Mouse (Mus musculus) telencephalon, adult 2 months (tissue): Measurements from ENCODE around the gene Dnaic1.

ENCODE experiments used
- DNase-seq: peaks from one replicate; pipeline ENCODE4 v3.0.0-alpha.2; 2011; ENCODE audit warnings: low read depth, low spot score

Dnaic1 gene

DNA sequence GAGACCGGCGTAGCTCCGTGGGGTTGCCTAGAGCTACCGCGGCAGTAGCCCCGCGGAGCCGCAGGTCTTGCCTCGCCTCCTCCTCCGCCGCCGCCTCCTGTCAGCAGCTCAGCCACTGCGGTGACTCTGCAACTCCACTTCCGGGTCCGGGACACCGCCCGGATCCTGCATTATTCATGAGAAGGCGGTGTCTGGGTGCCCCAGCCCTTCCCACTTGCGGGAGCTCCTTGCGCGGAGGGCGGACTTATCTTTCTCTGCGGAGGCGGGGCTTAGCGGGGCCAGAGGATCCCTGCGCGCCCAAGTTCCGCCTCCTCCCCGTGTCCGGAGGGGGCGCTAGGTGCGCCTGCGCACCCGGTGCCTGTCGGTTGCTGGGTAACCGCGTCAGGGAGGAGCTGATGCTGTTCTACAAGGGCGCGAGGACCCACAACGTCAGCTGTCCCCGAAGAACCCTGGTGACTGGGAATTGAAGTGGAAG, at the start of gene Dnaic1, which contains the start of gene Fam219a:
Gene Dnaic1 (plus strand): TSS at position 365 of the 475 bp plus-strand sequence.
Gene Fam219a (minus strand): TSS at position 128 of the 475 bp plus-strand sequence.
- DNase-seq, result peak; percentile 99

DNA sequence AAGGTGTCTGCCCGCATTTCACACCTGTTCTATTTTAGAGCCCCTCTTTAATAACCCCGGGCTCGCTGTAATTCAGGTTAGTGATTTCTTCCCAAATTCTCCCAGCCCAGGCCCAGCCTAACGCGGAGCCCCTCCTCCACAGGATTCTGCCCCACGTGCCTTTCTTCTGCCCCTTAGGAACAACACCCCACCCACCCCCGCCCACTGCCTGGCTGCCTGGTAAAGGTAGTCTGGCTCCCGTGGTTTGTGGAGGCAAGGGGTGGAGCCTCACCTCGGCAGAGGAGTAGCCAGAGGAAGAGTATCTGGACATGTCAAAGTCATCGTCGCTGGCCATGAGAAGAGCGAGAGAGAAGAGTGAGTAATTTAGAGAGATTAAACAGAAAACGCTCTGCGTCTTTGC, 48.9 kb upstream of the Dnaic1 start:
- DNase-seq, result no peak

DNA sequence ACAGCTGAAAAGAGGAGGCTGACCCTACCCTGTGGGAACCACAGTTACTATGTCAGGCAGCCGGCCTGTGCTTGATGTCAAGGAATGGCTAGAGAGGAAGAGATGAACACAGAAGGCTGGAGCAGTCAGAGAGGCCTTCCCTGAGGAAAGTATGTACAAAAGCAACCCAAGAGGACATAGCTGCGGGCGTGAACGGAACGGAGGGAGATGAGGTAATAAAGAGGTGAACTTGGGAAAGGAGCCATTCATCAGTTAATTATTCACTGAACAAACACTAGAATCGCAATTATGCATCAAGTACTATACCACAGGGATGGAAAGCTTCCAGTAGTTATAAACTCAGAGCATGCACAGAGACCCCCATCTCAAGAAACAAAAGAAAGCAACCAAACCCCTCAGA, 47.4 kb upstream of the Dnaic1 start:
- DNase-seq, result no peak

DNA sequence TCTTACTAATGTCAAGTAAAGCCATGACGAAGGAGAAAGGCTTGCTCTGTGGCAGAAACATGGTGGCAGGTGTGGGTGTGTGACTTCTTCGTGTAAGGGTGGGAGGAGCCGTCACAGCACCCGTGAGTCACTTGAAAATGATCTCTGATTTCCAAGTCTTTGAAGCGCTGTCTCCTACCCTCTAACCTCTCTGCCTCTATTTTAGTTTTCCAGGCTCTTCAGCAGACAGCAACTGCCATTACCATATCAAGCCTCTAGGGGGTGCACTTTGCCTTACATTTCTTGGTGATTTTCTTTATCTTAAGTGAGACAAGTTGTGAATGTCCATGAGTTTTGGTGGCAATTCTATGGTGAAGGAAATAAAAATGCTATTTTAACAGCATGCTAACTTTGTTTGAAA, 46.8 kb upstream of the Dnaic1 start:
- DNase-seq, result no peak

DNA sequence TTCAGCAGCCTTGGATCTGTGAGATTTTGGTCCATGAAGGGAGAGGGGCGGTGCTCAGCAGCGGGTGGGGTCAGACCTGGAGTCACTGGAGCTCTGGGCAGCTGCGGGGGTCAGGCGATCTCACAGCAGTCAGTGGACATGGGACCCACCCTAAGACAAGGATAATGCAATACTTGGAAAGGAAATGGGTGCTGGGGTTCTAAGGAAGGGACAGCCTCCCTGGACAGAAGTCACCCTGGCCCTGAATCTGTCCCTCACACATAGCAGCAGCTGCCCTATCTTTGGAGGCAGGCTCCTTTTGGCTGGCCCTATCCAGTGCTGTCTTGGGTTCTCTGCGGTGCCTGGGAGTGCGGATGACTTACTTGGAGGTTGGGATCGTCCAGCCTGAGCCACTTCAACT, 45.7 kb upstream of the Dnaic1 start:
- no peak for DNase-seq

DNA sequence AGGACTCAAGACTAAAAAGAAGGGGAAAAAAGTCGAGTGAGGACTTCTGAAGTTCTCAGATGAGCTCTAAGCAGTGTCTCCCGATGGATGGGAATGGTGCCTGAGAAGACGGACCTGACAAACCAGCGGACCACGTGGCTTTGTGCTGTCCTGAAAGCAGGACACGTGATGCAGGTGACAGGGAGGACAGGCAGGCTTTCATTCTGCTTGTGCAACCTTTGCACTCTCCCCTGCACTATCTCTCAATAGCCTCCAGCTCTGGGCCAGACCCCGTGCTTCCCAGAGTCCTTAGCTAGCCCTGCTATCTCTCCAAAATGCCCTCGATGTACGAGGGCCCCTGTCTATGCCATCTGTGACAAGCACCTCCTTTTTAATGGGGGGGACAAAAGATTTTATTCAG, 44.7 kb upstream of the Dnaic1 start:
- no peak for DNase-seq

DNA sequence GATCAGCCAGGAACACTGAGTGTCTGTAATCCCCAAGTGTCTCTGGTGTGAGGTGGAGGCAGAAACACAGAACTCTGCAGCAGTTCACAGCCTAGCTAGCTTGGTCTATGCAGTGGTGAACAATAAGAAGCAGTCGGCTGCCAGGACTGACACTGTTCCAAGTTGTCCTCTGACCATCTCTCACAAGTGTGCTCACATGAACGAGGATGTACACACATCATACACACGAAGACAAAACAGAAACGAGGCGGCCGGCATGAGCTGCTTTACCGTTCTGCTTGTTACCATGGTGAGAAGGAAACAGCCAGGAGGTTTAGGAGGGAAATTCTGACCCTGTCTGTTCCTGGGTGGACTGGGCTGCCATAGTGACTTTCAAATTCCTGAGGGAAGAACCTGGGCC, 43.0 kb upstream of the Dnaic1 start:
- no peak for DNase-seq

DNA sequence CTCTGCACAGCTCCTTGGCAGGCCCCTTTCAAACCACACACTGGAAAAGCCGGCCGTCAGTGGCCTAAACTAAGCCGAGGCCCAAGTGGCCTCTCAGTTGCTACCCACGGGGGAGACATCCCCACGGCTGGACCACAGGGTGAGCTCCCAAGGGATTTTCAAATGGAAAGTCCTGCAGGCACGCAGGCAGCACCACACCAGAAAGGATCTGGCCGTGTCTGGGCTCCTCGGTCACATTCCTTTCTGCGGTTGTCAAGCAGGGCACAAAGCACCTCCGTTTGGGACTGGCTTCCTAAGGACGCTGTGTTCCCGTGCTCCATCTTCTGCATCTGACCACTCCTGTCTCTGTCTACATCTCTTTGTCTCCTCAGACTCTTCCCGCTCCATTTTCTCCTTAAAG, 42.5 kb upstream of the Dnaic1 start:
- DNase-seq, result no peak

DNA sequence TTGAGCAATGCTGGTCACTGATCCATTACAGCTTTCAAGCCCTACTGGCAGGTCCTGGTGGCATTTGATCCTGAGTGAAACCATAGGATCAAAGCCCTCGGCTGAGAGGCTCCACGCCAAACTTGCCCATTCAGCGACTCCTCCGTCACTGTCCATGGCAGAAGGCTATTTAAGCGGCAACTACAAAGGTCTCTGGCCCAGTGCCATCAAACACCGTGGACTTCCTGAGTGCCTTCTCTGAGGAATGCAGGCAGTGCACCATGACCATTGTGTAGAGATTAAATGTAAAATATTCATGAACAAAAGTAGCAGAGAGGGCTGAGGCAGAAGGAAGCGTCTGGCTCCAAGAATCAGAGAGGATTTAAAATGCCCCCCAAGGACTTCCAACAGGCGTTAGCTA, 41.6 kb upstream of the Dnaic1 start:
- DNase-seq, result no peak

DNA sequence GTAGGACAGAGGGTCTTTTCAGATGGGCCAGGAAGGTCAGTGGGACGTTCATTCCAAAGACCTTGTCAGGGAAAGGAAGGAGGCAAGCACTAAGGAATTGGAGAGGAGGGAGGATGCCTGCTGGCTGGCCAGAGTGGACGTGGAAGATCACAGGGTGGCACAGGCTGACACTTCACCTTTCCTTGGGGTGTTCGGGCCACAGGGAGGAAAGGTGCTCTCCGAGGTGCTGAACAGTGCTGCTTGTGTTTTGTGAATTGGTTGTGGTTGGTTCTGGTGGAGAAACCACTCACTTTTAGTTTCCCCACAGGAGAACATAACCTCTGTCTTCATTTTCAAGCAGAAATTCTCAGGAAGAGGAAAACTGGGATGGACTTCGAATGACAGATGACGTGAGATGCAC, 37.2 kb upstream of the Dnaic1 start:
- no peak for DNase-seq

DNA sequence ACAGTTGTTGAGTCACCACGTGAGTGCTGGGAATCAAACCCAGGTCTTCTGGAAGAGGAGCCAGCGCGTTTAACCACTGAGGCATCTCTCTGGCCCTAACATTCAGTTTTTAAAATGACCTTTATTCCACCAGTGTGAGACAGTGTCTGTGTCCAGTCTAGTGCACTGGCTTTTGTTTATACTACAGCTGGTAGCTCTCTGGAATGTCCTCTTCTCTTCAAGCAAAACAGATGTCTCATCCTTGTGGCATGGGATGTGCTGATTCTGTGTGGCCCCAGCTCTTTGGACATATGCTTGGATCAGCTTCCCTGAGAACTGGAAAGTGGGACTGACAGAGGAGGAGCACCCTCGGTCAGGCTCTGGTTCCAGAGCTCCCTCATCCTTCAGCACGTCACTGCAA, 34.7 kb upstream of the Dnaic1 start:
- no peak for DNase-seq

DNA sequence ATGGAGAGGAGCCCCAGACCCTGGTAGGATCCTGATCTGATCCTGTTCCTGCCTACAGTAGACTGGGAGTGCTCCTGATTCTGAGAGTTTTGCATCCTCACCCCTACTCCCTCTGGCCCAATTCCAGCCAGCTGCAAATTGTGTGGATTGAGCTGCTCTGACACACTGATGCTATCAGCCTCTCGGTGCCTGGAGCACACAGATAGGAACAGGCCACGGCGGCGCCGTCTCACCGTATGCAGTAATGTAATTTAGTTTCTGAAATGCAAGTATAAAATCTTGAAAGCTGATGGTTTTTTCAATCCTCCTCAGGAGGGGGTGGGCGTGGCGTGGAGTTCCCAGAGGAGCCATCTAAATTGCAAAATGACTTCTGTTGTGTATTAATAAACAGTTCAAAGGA, 27.4 kb upstream of the Dnaic1 start:
- no peak for DNase-seq

DNA sequence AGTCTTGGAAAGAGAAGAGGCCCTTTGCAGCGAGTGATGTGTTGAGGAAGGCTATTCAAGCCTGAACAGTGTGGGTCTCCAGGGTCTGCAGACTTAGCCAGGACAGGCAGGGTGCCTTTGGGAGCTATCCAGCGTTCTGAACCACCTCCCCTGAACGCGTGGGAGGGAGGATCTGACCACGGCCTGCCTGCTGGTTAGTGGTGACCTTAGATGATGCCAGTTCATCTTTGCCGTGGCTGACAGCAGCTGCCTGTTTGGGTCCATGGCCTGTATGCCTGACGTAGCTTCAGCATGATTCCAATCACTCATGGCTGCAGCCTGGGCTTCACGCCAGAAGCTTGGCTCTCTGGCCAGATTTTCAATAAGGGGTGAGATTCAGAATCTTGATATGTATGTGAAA, 23.6 kb upstream of the Dnaic1 start:
- no peak for DNase-seq

DNA sequence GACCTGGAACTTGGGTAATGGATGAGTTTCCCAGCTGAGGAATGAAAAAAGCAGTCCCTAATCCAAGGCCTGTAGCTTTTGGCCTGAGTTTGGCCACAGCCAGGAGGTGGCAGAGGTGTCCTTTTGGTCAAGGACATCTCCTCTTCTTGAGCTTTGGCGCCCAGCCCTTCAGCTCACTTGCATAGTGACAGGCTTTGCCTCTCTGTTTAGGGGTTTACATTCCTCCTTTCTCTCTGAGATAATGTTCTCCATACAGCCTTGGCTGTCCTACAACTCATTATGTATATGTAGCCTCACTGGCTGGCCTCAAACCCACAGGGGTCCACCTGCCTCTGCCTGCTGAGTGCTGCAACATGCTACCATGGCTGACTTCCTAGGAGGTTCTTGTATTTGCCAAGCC, 22.5 kb upstream of the Dnaic1 start:
- no peak for DNase-seq

DNA sequence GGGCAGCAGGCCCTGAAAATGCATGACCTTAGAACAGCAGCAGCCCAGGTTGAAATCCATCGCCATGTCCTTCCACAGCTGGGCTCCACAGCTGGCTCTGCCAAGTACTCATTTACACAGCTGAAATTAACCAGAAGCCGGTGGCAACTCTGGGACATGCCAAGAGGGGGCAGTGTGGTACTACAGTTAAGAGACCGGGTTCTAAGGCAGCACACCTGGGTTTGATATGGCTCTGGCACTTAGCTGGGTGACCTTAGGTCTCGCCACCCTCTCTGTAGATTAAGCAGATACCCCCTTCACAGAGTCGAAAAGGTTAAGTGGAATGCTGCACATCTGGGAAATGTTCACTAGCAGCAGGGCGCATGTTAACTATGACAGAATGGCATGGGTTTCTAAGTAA, 17.0 kb upstream of the Dnaic1 start:
- DNase-seq, result no peak

DNA sequence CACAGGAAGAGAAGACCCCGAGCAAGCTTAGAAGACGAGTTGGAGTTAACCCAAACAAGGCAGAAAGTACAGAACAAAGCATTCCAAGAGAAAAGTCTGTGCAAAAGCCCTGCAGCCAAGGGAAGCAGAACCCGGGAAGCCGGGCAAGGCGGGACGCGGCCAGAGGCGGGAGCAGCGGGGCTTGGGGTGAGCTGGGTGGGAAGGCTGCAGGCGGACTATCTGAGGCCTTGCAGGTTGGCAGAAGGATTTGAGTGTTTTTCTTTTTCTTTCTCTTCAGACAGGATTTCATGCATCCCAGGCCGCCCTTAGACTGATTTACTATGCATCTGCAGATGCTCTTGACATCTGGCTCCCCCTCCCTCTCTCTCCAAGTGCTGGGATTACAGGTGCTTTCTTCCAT, 16.5 kb upstream of the Dnaic1 start:
- no peak for DNase-seq

DNA sequence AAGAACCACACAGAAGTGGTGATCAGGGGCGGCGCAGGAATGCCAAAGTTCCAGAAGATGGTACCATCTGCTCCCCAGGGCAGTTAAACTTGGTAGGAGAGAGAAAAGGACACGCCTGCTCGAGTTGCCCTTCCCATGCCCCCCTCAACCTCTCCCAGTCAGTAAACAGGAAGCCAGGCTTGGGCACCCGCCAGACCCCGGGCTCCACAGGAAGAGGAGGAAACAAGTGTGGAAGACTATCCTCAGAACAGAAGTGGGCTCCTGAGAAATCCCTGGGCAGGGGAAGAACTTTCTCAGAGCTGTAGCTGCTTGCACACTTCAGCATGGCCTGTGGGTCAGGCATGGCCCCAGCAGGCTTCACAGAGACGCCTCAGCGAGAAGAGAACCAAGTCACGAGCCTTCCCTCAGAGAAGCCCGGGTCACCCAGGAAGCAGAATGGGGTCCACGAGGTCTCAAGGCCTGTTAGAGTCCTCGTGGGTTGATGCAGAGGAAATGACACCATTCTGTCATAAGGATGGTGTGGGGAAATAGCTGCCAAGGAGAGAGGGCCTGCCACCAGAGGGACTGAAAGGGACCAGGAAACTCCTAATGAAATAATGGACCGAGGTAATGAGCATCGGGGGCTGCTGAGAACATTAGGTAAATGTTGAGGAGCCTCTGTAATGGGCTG, 14.4 kb upstream of the Dnaic1 start:
- no peak for DNase-seq

DNA sequence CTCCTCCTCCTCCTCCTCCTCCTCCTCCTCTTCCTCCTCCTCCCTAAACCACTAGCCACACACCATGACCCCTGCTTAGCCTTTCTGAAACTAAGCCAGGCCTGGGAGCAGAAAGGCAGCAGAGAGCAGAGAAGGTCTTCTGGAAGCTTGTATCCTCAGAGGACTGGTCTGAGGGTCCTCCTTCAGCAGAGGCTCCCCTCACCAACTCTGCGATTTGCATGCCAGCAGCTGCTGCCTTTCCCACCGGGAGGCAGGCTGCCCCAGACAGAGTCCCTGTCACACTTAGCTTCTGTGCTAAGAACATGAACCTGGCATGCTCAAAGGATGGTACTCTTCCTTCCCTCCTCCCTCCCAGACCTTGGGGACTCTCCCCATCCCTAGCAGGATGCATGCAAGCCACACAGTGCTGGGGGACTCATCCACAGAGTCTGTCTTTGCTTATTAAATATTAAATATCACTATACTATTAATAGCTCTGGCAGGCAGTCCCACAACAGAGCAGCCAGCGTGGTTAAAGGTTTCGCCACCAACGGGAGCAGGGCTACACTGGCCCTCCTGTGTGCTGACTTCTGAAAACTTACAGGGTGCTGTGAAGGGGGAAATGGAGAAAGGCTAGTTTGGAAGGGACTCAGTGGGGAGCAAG, 13.1 kb upstream of the Dnaic1 start:
- DNase-seq, result no peak

DNA sequence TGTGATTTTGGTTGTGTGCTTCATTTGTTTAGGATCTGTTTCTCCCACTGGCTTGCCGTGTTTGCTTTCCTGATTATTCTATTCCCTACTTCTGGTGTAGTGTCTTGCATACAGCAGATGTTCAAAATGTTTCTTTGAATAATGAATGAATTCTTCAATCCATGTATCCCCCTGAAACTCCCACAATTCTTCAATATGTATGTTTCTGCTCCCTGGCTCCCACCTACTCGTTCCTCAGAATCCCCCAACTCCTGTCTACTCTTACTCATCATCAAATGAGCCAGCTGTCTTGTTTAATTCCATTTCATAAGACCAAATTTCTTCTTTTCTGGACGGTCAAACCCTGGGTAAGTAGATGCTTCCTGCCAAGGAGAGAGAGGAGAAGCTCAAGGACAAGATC, 12.5 kb upstream of the Dnaic1 start:
- no peak for DNase-seq

DNA sequence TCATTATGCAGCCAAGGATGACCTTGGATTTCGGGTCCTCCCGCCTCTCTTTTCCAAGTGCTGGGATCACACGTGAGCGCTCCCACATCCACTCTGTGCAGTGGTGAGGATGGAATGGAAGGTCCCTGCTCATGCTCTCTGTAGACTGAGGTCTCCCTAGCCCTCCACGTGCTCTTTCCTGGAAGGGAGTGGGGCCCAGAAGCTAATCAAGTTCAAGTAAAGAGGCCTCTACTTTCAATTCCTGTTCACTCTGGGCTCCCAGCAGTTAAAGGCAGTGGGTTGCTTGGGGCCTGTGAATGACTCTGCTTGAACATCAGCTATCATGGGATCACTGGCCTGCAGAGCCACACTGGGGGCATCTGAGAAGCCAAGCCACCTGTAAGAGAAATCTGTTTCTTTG, 6.3 kb upstream of the Dnaic1 start:
- DNase-seq, result no peak

DNA sequence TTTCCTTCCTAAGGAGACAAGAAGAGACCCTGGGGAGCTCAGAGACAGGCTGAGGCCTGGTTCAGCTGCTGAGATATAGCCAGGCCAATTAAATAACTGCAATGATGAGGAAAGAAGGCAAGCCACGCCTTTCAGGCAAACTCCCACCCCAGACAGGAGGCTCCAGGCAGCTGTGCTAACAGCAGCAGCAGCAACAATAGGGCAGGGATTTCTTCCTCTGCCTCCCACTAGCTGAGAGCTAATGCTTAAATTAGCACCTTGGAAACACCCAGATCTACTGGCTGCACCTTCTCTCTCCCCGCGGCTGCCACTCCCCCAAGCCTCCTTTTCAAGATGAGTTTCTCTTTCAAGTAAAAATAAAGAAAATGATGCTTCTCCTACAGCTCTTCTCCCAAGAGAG, 3.5 kb upstream of the Dnaic1 start:
- peak; percentile 71 for DNase-seq

DNA sequence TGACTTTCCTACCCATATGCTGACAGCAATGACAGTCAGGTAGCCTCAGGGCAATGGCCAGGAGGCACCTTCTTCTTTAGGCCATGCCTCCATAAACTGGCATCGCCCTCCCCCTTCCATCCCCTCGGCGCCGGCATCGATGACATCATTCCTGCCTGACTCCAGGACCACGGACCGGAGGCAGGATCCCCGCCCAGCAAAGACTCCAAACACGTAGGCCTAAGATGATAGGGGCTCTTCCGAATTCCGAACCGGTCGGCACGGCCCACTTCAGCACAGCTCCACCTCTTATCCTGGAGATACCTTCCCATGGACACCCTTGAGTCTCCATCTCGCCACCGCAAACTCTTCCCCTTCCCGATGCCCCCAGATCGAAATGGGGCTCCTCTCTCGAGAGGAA, 1.3 kb upstream of the Dnaic1 start:
- DNase-seq, result peak; percentile 74

DNA sequence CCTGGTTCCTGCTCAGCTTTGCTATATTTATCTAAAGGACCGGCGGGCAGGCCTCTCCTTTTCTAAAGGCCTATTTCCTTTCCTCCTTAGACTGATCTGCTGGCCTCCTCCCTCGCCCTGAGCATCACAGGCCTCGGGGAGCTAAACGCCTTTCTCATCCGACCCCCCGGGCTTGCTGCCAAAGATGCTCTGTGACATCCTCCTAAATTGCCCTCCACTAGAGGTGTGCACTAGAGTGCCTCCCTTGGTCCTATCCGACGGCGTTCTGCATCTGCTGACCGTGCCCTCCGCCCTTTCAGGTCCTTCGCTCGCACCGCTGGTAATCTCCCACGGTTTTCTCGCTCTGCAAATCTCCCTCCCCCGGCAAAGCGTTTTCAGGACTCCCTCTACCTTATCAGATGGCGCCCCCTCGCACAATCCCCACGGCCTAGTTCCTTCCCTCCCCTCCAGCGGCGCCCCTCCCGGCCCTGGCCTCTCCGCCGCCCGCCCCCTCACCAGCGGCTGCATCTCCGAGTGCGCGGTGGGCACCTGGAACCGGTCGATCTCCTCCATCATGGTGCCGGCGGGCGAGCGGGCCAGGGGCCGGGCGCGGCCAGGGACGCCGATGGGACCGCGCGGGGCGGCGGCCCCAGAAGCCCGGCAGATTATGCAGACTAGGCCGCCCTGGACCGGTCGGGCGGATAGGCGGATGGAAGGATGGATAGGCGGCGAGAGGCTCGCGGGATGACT, 729 bp upstream of the Dnaic1 start:
- no peak for DNase-seq
